Mouse (Mus musculus) erythroblast, embryonic 14.5 days (primary cell): Measurements from ENCODE around the gene St3gal3.

Source experiments
- GATA1 ChIP-seq: IDR thresholded peaks from 2 replicates; pipeline ENCODE4 v1.6.1; 2012; ENCODE audit warnings: low read length, inconsistent platforms, mixed read lengths
- TAL1 ChIP-seq: IDR thresholded peaks from 3 replicates; pipeline ENCODE4 v1.6.1; 2012; ENCODE audit warnings: low read length, inconsistent platforms, mixed read lengths

- no peak for TF ChIP-seq GATA1
- TF ChIP-seq TAL1 = no peak
Observed at GRCm38 (mm10) chr4:118117565-118117964, 17.1 kb downstream of the St3gal3 start.
